Mouse (Mus musculus) gastrocnemius, adult 18-20 months (tissue): ENCODE data around the gene Sh2d3c. TPM values are rescaled to one million over a fixed set of nuclear protein-coding genes. Genes with fewer than 3 reads are reported as not detected.

Source experiments
- DNase-seq: peaks from one replicate; pipeline ENCODE4 v3.0.0; 2021; ENCODE audit warnings: low spot score
- microRNA-seq: library from miRNA; unstranded; fragments of <30 nt; microRNA quantifications from one replicate; pipeline ENCODE4 v1.2.0, GENCODE M21; 2021
- total RNA-seq, 2 experiments: library from RNA; stranded (reverse); gene quantifications; 2 replicates each; pipeline ENCODE4 v1.2.3; 2021

The Sh2d3c gene
- total RNA-seq, 2 experiments from 2014 or later, result 5.7 to 7.3 TPM

DNA sequence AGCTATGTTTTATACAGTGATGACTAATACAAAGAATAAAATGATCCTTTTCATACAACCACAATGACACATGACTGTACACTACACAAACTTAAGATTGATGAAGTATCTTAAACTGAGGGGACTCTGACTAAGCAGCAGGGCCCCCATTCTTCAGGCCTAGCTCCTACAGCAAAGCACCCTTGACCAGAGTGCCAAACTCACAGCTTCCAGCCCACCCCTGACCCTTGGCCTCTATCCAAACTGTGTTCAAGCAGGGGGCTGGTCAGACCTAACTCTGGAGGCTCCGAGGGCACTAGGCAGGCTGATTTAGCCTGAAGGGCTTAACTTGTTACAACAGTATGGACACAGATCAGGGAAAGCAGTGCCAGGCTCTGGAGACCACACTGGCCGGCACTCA, 67.7 kb downstream of the Sh2d3c start:
- DNase-seq, result no peak

DNA sequence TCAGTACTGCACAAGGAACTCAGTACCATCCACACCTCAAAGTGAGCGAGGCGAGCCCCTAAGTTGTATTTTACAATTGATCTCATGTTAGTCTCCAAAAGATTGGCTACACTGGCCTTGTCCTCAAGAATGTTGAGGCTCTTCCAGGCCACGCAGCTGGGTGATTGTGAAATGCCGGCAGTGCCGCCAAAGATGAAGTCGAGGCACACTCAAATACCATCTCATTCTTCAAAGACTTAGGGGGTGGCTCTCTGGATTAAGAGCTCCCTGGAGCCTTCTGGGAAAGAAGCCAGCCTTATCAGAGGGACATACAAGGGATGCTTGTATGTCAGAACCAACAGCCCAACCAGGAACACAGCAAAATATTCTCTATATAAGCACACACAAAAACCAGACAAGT, 70.4 kb downstream of the Sh2d3c start:
- peak; percentile 80 for DNase-seq

- no peak for DNase-seq
Measured at GRCm38 (mm10) chr2:32795748-32796418, 75.0 kb downstream of the Sh2d3c start.

DNA sequence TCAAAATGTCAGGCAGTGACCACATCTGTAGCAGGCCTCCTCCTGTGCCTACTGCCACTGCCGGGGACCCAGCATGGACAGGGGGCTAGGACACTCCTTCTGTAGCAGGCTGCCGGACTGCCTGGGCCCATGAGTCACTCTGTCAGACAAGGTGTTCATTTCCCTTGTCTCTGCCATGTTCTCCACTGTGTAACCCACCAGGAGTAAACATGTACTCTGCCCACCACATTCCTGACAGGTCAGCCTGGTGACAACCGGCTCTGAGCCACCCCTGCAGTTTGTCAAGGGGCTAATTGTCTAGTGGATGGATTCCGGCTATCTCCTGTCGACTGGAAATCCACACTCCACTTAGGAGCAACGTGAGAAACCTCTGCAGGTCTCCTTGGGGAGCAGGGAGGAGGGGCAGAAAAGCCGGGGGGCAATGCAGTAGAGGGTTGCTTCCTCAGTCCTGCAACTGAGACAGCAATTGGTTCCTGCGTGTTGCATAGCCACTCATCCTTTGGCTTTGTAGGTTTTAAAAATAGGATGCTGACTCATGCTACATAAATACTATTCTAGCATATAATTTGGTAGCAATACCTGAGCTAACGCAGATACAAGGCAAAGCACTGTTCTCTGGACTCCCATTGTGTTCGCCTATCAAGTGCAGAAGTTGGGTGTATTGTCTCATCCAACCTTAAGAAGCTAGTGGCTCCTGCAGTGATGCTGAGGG, 77.6 kb downstream of the Sh2d3c start:
- DNase-seq, result no peak

Small RNA genes lying within 50 kb of the gene (microRNA-seq; reads per million reads assigned to microRNA genes)
- gene Gm47291 (not detected), gene Mir2861 (not detected), gene Mir3960 (not detected), gene Mir8093 (not detected)

Other genes with a start within 250 kb of the Sh2d3c start
- 1 to 10 TPM; 2.0 to 2.6 TPM for gene Fam102a, start 185.7 kb upstream of the Sh2d3c start, total RNA-seq
- 10 to 100 TPM; 11.7 to 12.6 TPM for gene Dpm2, start 150.2 kb upstream of the Sh2d3c start, total RNA-seq
- gene Pip5kl1, start 146.3 kb upstream of the Sh2d3c start, total RNA-seq, result not detected
- not detected for gene 9430097D07Rik, start 145.4 kb upstream of the Sh2d3c start, total RNA-seq
- 10 to 100 TPM; 13.5 to 19.8 TPM for gene St6galnac4, start 134.0 kb upstream of the Sh2d3c start, total RNA-seq
- 10 to 100 TPM; 47.0 to 52.2 TPM for gene St6galnac6, start 121.3 kb upstream of the Sh2d3c start, total RNA-seq
- gene Ak1, start 99.3 kb upstream of the Sh2d3c start, total RNA-seq, result 1,000 to 10,000 TPM; 1,543 to 1,586 TPM
- 10 to 100 TPM; 21.1 to 34.1 TPM for gene Eng, start 74.5 kb upstream of the Sh2d3c start, total RNA-seq
- 1 to 10 TPM; 4.8 to 5.4 TPM for gene Fpgs, start 16.9 kb upstream of the Sh2d3c start, total RNA-seq
- 10 to 100 TPM; 19.3 to 19.9 TPM for gene Cdk9, start 8.0 kb upstream of the Sh2d3c start, total RNA-seq
- not detected for gene 6330409D20Rik, start 20.0 kb downstream of the Sh2d3c start, total RNA-seq
- 1 to 10 TPM; 4.1 to 4.8 TPM for gene Tor2a, start 36.2 kb downstream of the Sh2d3c start, total RNA-seq
- under 1 TPM in 1 of 2 experiments, not detected in 1; 0.09 TPM for gene Ttc16, start 54.6 kb downstream of the Sh2d3c start, total RNA-seq
- 1 to 10 TPM; 1.2 to 1.6 TPM for gene Ptrh1, start 54.7 kb downstream of the Sh2d3c start, total RNA-seq
- gene Cfap157, start 63.4 kb downstream of the Sh2d3c start, total RNA-seq, result not detected
- gene Stxbp1, start 126.2 kb downstream of the Sh2d3c start, total RNA-seq, result 1 to 10 TPM; 1.9 to 6.0 TPM
- 1 to 10 TPM; 4.8 to 8.2 TPM for gene Fam129b, start 155.1 kb downstream of the Sh2d3c start, total RNA-seq
- gene Rpl12, start 240.5 kb downstream of the Sh2d3c start, total RNA-seq, result 10 to 100 TPM; 78.4 to 90.0 TPM
- 10 to 100 TPM; 11.5 to 13.5 TPM for gene Lrsam1, start 240.6 kb downstream of the Sh2d3c start, total RNA-seq